Mouse (Mus musculus) CD4-positive, CD25-positive, alpha-beta regulatory T cell, adult 4 months (primary cell): Measurements from ENCODE around the gene Sntb2. TPM values are rescaled to one million over a fixed set of nuclear protein-coding genes. Genes with fewer than 3 reads are reported as not detected.

Experiments used
- ATAC-seq: one replicate; pipeline ENCODE4 v1.8.0; 2017
- polyA plus RNA-seq, 2 experiments: library from polyadenylated mRNA; unstranded; fragments of 100-300 nt; shearing (Covaris generic); gene quantifications; one replicate each; pipeline ENCODE4 v1.2.1; 2017

Sntb2 gene
- polyA plus RNA-seq, 2 experiments from 2014 or later: 2.9 to 6.5 TPM

- no peak for ATAC-seq
Observed at GRCm38 (mm10) chr8:106929921-106930320, 5.6 kb upstream of the Sntb2 start.

DNA sequence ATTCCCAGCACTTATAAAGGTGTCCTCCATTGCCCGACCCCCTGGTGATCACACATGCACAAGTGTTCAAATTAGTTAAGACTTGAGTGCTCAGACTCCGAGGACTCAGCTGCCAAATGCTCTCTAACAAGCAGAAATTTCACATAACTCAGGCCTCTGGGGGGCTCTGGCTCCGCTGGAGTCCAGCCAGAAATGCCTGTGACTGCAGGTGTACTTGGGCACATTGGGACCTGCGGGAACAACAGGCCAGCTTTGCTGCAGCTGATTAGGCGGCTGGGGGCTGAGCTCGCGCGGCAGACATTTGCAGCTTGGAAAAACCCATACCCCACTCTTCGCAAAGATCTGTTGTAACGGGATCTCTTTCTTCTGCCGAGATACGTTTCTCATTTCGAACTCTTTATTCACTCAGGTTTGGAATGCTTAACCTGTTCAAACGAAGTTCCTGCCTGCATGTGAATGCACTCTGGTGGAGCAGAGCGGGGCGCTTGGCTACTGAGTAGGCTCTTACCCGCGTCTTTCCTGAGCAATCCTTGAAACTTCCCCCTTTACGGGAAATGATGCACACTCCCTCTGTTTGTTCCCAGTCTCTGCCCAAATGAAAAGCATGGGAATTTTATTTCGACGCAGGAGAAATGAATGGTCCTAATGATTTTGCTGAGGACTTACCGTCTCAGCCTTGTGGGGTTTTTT lies 3.0 kb upstream of the Sntb2 start:
- ATAC-seq: no peak

DNA sequence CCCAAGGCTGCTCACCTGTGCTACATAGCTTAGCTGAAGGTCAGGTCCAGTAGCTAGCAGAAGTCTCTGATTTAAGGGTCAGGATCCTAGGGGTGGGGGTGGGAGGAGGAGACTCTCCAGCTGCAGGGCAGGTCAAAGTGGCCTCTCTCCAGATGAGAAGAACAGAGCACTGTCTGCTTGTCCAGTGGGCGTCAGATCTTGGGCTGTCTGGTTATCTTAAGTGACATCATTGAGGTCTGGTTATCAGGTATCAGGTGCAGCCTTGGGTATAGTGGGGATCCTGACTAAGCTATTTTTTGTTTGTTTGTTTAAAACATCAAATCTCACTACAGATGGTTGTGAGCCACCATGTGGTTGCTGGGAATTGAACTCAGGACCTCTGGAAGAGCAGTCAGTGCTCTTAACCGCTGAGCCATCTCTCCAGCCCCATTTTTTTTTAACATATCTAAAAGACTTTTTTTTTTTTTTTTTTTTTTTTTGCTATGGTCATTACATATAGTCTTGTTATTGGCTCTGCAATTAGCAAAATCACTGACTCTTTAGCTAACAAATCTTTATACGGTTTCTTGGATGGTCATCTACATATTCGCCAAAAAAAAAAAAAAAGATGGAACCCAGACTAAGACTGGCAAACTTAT lies 1.9 kb upstream of the Sntb2 start:
- no peak for ATAC-seq

DNA sequence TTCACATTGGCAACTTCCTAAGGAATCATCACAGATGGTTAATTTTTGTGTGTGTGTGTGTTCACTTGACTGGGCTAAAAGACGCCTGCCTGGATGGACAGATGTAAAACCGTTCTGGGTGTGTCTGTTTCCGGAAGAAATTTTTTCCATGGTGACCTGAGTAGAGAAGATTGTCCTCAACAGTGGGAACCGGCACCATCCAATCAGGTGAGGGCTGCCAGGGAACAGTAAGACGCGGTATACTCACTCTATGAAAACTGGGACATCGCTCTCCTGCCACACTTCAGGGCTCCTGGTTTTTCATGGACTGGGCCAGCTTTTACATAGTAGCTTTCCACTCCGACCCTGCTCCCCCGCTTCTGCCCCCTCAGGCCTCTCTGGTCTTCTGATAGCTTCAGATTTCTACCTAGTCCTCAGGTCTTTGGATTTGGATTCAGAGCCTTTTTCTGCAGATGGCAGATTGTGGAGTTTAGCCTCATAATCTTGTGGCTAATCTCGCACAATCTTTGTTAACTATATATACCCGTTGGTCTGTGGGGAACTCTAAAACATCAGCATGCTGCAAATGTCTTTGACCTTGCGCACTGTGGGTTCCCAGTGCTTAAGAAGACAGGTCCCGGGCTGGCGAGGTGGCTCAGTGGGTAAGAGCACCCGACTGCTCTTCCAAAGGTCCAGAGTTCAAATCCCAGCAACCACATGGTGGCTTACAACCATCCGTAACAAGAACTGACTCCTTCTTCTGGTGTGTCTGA lies 1.1 kb upstream of the Sntb2 start:
- ATAC-seq: no peak

DNA sequence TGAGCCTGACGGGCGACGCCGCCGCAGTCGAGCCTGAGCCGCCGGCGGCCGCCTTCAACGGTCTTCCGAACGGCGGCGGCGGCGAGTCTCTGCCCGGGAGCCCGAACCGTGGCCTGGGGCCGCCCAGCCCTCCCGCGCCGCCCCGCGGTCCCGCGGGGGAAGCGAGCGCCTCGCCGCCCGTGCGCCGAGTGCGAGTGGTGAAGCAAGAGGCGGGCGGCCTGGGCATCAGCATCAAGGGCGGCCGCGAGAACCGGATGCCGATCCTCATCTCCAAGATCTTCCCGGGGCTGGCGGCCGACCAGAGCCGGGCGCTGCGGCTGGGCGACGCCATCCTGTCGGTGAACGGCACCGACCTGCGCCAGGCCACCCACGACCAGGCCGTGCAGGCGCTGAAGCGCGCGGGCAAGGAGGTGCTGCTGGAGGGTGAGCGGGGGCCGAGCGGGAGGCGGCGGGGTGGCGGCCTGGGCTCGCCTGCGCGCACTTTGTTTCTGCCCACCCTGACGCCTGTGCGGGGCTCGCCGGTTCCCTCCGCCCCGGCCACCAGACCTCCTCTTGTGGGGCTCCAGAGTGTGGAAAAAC lies 438 bp downstream of the Sntb2 start:
- ATAC-seq: peak; percentile 35

- ATAC-seq: peak; percentile 22
Observed at GRCm38 (mm10) chr8:106936478-106937051, 1.0 kb downstream of the Sntb2 start.

DNA sequence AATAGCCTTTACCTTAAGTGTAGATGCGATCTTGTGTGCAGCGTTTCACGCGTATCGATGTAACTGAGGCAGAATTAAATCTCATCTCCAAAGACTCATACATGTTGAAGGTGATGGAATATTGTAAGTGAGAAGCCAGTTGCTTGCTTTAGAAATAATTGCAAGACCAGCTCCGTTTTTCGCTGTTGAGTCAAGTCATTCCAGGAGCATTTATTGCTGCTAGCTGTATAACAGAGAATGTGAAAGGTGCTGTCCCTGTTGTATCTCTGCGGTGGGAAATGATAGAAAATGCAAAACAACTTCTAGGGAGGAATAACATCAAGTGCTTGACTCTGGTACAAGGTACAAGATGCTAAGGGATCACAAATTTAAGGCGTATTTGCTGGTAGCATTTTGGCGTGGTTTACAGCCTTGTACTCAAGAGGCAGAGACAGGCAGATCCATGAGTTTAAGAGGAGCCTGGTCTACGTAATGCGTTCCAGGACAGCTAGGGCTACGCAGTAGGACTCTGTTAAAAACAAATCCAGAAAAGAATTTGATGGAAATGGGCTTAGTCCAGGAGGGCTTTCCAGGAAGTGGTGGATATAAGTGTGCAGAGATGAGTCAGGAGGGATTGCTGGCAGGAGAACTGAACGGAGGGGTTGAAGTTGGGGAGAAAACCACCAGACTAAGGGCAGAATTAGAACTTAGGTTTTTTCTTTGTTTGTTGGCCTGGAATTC lies 1.7 kb downstream of the Sntb2 start:
- ATAC-seq: peak; percentile 54

DNA sequence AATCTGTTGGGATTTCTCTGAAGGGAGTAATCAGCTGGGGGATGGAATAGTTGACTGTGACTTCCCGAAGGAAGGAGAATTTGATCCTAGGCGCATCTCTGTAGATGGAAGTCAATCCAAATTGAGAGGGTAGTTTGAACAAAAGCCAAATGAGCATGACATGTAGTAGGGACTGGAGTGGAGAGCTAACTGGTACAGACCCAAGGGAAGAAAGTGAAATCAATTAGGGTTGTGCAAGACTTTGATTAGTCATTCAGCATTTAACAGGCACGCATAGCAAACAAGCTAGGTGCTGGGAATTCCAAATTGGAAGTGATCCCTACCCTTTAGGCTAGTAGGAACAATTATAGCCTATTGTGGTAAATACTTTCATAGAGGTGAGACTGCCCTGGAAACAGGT lies 6.3 kb downstream of the Sntb2 start:
- ATAC-seq: no peak

GRCm38 (mm10) chr8:106943874-106944418 lies 8.4 kb downstream of the Sntb2 start:
- no peak for ATAC-seq

DNA sequence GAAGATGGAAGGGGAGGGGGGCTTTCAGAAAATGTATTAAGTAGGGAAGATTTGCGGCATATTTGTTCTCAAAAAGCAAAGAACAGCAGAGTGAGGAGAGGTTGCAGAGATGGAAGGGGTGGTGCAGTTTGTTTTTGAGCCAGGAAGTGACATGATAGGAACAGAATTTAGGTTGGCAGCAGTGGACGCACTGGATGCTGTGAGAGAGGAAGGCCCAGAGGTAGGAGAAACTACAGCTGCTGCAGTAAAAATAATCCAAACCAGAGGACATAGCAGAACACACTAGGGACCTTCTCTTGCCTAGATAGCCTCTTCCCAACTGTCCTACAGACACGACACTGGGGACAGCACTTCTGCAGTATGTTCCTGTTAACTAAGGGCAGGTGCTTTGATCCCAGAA lies 9.2 kb downstream of the Sntb2 start:
- no peak for ATAC-seq

DNA sequence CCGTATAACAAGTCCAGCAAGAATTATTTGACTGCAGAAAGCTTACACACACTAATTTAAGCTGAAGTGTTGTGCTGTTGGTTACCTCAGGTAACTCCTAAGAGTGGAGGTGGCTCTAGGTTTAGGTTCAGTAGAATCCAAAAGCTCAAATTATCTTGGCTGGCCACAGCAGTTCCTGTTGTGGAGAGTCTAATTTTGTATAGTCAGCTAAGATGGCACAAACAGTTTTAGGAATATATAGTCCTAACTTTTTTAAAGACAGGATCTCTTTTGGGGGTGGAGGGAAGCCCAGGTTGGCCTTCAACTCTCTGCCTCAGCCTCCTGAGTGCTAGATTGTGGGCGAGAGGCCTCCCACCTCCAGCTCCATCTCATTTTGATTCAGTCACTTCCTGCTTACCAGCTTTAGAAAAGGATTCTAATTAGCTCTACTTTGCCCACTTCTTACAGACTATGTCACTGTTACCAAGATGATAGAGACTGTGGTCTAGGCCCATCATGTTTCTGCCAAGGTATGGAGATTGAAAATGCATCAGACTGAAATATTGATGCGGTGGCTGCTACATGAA lies 13.2 kb downstream of the Sntb2 start:
- ATAC-seq: peak; percentile 64

DNA sequence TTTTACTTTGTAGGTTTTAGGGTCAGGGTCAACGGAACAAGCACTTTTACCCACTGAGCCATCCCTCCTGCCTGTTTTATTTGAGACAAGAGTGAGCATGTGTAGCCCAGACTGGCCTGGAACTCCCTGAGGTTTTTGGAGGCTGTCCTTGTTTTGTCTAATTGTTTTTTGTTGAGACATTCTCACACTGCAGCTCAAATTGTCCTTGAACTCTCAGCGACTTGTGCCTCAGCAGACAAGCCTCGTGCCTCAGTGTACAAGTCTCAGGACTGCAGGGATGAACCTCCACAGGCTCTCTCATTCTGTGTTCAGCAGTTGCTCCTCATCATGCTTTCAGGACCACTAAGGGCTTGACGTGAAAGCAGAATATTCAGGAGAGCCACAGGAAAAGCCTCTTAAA lies 16.2 kb downstream of the Sntb2 start:
- ATAC-seq: no peak

DNA sequence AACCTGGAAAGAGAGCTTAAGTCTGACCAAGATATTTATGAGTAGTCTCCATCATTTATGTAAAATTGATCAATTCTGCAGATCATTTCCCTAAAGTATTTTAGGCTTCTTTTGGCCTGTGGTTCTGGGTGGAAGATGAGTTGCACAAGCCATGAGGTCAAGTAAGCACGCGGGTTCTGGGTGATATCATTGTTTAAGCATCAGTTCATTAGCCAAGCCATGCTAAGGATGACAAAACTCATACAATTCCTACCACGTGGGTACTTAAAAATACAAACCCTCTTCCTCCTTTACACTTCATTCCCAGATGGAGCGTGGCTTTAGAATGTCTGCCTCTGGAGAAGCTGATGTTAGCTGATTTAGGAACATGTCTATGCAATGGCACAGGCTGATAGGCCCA lies 18.0 kb downstream of the Sntb2 start:
- ATAC-seq: no peak

GRCm38 (mm10) chr8:106957086-106957485 lies 21.5 kb downstream of the Sntb2 start:
- no peak for ATAC-seq

DNA sequence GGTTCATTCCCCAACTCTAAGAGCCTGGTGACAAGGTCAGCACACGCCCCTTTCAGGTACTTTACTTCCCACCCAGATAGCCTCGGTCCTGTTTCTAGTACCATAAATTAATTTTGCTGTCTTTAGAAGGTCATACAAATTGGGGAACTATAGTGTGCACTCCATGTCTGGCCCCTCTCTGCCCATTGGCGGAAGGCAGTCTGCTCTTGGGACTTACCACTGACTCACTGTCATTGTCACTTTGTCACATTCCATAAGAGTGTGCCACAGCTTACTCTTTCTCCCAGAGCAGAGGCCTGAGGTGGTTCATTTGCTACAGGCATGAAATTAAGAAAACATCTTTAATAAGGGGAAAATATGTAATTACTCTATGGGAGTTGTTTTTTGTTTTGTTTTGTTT lies 22.7 kb downstream of the Sntb2 start:
- no peak for ATAC-seq

DNA sequence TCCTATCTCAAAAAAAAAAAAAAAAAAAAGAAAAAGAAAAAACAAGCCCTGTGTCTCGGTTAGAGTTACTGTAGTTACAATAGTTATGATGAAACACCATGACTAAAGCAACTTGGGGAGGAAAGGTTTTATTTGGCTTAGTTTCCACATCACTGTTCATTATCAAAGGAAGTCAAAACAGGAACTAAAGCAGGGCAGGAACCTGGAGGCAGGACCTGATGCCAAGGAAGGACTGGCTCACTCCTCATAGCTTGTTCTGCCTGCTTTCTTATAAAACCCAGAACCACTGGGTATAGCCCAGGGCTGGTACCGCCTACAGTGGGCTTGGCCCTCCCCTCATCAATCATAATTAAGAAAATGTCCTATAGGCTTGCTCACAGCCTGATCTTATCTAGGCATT lies 24.1 kb downstream of the Sntb2 start:
- ATAC-seq: no peak

GRCm38 (mm10) chr8:106962322-106962721 lies 26.8 kb downstream of the Sntb2 start:
- ATAC-seq: no peak

- no peak for ATAC-seq
Observed at GRCm38 (mm10) chr8:106963365-106963764, 27.8 kb downstream of the Sntb2 start.

- no peak for ATAC-seq
Observed at GRCm38 (mm10) chr8:106964573-106964972, 29.0 kb downstream of the Sntb2 start.

- no peak for ATAC-seq
Observed at GRCm38 (mm10) chr8:106969964-106970363, 34.4 kb downstream of the Sntb2 start.

GRCm38 (mm10) chr8:106971916-106972315 lies 36.4 kb downstream of the Sntb2 start:
- ATAC-seq: no peak
